Mouse (Mus musculus) heart, adult 2 months (tissue): ENCODE data around the gene Tas2r143. TPM values are rescaled to one million over a fixed set of nuclear protein-coding genes. Genes with fewer than 3 reads are reported as not detected.
A peak's percentile ranks its signal among the peaks of the same experiment; 100 is the strongest.

Experiments used
- DNase-seq, 2 experiments: peaks; one replicate each; pipeline ENCODE4 v3.0.0; 2021
- H3K27ac ChIP-seq: fragments of 200-600 bp; 2 replicates; pipeline ENCODE4 v1.8.1; 2022
- H3K27me3 ChIP-seq: fragments of 200-500 bp; 2 replicates; pipeline ENCODE4 v1.6.1; 2012; ENCODE audit warnings: mild to moderate bottlenecking, low read length, inconsistent platforms, mixed read lengths; ENCODE audit not compliant: control insufficient read depth, insufficient read depth
- H3K36me3 ChIP-seq: fragments of 200-500 bp; 2 replicates; pipeline ENCODE4 v1.6.1; 2012; ENCODE audit warnings: low read length, inconsistent platforms; ENCODE audit not compliant: control insufficient read depth, insufficient read depth
- H3K4me1 ChIP-seq: fragments of 200-500 bp; 2 replicates; pipeline ENCODE4 v1.6.1; 2011; ENCODE audit warnings: low read length; ENCODE audit not compliant: control insufficient read depth, insufficient read depth
- H3K4me3 ChIP-seq: fragments of 200-600 bp; 2 replicates; pipeline ENCODE4 v1.8.1; 2022
- H3K79me2 ChIP-seq: fragments of 200-500 bp; replicated peaks from 2 replicates; pipeline ENCODE4 v1.6.1; 2012; ENCODE audit warnings: mild to moderate bottlenecking, inconsistent platforms, low read length, moderate library complexity, mixed read lengths; ENCODE audit not compliant: control insufficient read depth, insufficient read depth
- H3K9ac ChIP-seq: fragments of 200-500 bp; 2 replicates; pipeline ENCODE4 v1.6.1; 2012; ENCODE audit warnings: low read depth, mild to moderate bottlenecking, control low read depth, inconsistent platforms, low read length, mixed read lengths
- CTCF ChIP-seq: fragments of 200-600 bp; IDR thresholded peaks from 2 replicates; pipeline ENCODE4 v1.8.1; 2022; ENCODE audit warnings: antibody characterized with exemption, mild to moderate bottlenecking, moderate library complexity
- EP300 ChIP-seq: fragments of 200-500 bp; IDR thresholded peaks from 2 replicates; pipeline ENCODE4 v1.6.1; 2011; ENCODE audit warnings: low read depth, low read length, control low read depth; ENCODE audit not compliant: insufficient read depth
- POLR2A ChIP-seq: fragments of 200-500 bp; IDR thresholded peaks from 2 replicates; pipeline ENCODE4 v1.6.1; 2011; ENCODE audit warnings: mild to moderate bottlenecking, low read depth, low read length, control low read depth; ENCODE audit not compliant: insufficient read depth
- WGBS: fragments of 180-500 bp; shearing (Covaris S2); methylation state at CpG from one replicate; pipeline ENCODE4 v1.1.7; 2018; 5-methylcytosine and 5-hydroxymethylcytosine counted together
- intact Hi-C: fragments of 180-260 bp; cut with DNase I; formaldehyde crosslinking; loops from one replicate; pipeline ENCODE4 v1.15.1; 2025
- polyA plus RNA-seq: library from polyadenylated mRNA; depleted of rRNA; stranded (reverse); fragments of >200 nt; gene quantifications from 2 replicates; pipeline ENCODE4 v1.2.3, GENCODE M21; 2012
- total RNA-seq, 2 experiments: library from RNA; stranded (reverse); gene quantifications; 2 replicates each; pipeline ENCODE4 v1.2.3; 2021

Gene Tas2r143
- total and polyA plus RNA-seq, 3 experiments = 0.29 TPM; not detected in 2

GRCm38 (mm10) chr6:42354076-42355019 is 45.7 kb upstream of the Tas2r143 start:
- peaks cover 31% of the 10 kb centered on the region for H3K36me3 ChIP-seq
- H3K27me3 ChIP-seq = no peaks in the 10 kb centered on the region
- intact Hi-C loops = loop anchor here (5.0 kb wide), 2 partner anchors 78 to 188 kb away; partner anchors contain the start of gene Tas2r126
- no peaks in the 10 kb centered on the region for H3K79me2 ChIP-seq
- H3K9ac ChIP-seq = peak overlapping the region; percentile 20; the same call in 1 of the 2 replicates
- DNase-seq = peak in 1 of 2 experiments; percentile 58
- peaks cover 36% of the 10 kb centered on the region for H3K4me1 ChIP-seq
- peak overlapping the region; percentile 46 for H3K27ac ChIP-seq
- 18% methylated on average over 11 of the region's 11 CpGs for WGBS
- no peak overlapping the region; the same call in 1 of the 2 replicates for H3K4me3 ChIP-seq
- TF ChIP-seq EP300 (no peak), CTCF (no peak)

- no peak overlapping the region for H3K9ac ChIP-seq
- intact Hi-C loops = no loop called here
- no peaks in the 10 kb centered on the region for H3K79me2 ChIP-seq
- no peak overlapping the region for H3K4me3 ChIP-seq
- peaks cover 39% of the 10 kb centered on the region for H3K36me3 ChIP-seq
- H3K27me3 ChIP-seq = no peaks in the 10 kb centered on the region
- WGBS = 84% methylated on average over 6 of the region's 6 CpGs
- no peak for DNase-seq
- TF ChIP-seq POLR2A (0 out of 2 replicates have a peak, but pooled peaks have one; percentile 13), CTCF (no peak)
- peaks cover 42% of the 10 kb centered on the region for H3K4me1 ChIP-seq
- H3K27ac ChIP-seq = no peak overlapping the region
Observed at GRCm38 (mm10) chr6:42355366-42355765, 44.7 kb upstream of the Tas2r143 start.

- H3K79me2 ChIP-seq = no peaks in the 10 kb centered on the region
- TF ChIP-seq CTCF = no peak
- 0 out of 2 replicates have a peak, but pooled peaks have one; percentile 1 for TF ChIP-seq POLR2A
- TF ChIP-seq EP300 = no peak
- H3K4me3 ChIP-seq = no peak overlapping the region
- peak in 1 of 2 experiments; percentile 20 for DNase-seq
- H3K4me1 ChIP-seq = peaks cover 43% of the 10 kb centered on the region
- 89% methylated on average over 13 of the region's 13 CpGs for WGBS
- no peak overlapping the region for H3K27ac ChIP-seq
- peaks cover 41% of the 10 kb centered on the region for H3K36me3 ChIP-seq
- intact Hi-C loops = no loop called here
- H3K9ac ChIP-seq = no peak overlapping the region
- H3K27me3 ChIP-seq = no peaks in the 10 kb centered on the region
Observed at GRCm38 (mm10) chr6:42355794-42356600, 44.0 kb upstream of the Tas2r143 start.

GRCm38 (mm10) chr6:42356913-42357312 is 43.1 kb upstream of the Tas2r143 start:
- no peak for TF ChIP-seq EP300
- TF ChIP-seq POLR2A = no peak
- TF ChIP-seq CTCF = no peak
- intact Hi-C loops = no loop called here
- Histone ChIP-seq H3K36me3 (peaks cover 35% of the 10 kb centered on the region), H3K27me3 (no peaks in the 10 kb centered on the region), H3K4me3 (no peak overlapping the region), H3K27ac (no peak overlapping the region; the same call in 1 of the 2 replicates), H3K9ac (no peak overlapping the region), H3K79me2 (no peaks in the 10 kb centered on the region), H3K4me1 (peaks cover 39% of the 10 kb centered on the region)
- WGBS = 81% methylated on average over 5 of the region's 5 CpGs
- DNase-seq = no peak

- WGBS = 64% methylated on average over 6 of the region's 6 CpGs
- intact Hi-C loops = no loop called here
- peaks cover 45% of the 10 kb centered on the region for H3K4me1 ChIP-seq
- peak in 1 of 2 experiments; percentile 27 for DNase-seq
- no peak overlapping the region for H3K9ac ChIP-seq
- no peaks in the 10 kb centered on the region for H3K27me3 ChIP-seq
- H3K79me2 ChIP-seq = no peaks in the 10 kb centered on the region
- peaks cover 25% of the 10 kb centered on the region for H3K36me3 ChIP-seq
- H3K4me3 ChIP-seq = no peak overlapping the region
- TF ChIP-seq EP300 = no peak
- TF ChIP-seq CTCF = no peak
- no peak for TF ChIP-seq POLR2A
- no peak overlapping the region; the same call in 1 of the 2 replicates for H3K27ac ChIP-seq
Observed at GRCm38 (mm10) chr6:42357901-42358300, 42.1 kb upstream of the Tas2r143 start.
